Mouse (Mus musculus): ENCODE measurements around the gene Fbxl18.
"Not testable (repeated sequence)": the region's sequence is repeated elsewhere in the genome, so short reads cannot be mapped to it uniquely, and the experiment has no call there.

The Fbxl18 gene

DNA sequence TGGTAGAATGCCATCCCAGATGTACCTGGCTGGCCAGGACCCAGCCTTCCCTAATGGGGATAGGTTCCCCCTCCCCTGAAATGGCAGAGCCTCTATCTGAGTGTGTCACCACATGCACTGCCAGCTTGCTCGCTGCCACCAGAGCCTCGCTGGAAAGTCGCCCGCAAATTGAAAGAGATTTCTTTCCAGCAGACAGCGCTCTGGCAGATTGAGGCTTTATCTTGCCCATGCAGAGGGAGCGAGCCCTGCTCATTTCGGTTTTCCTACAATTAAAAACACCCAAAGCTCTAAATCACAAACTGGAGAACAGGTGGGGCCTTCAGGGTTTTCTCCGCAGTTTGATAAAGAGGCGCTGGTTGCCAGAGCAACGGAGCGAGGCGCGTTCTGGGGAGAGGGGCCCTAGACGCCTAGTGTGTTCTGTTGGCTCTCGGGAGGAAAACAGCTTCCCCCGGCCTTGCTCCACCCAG is 37.4 kb downstream of the Fbxl18 start:
- peak; percentile 78 for DNase-seq

DNA sequence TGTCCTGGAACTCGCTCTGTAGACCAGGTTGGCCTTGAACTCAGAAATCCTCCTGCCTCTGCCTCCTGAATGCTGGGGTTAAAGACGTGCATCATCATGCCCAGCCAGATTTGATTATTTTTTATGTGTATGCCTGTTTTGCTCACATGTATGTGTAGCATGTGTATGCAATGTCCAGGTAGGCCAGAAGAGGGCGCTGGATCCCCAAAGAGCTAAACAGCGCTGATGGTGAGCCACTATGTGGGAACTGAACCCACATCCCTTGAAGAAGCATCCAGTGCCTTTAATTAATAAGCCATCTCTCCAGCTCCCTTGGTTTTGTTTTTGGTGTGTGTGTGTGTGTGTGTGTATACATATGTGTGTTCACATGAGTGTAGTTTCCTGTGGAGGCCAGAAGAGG is 38.8 kb downstream of the Fbxl18 start:
- no peak for DNase-seq

DNA sequence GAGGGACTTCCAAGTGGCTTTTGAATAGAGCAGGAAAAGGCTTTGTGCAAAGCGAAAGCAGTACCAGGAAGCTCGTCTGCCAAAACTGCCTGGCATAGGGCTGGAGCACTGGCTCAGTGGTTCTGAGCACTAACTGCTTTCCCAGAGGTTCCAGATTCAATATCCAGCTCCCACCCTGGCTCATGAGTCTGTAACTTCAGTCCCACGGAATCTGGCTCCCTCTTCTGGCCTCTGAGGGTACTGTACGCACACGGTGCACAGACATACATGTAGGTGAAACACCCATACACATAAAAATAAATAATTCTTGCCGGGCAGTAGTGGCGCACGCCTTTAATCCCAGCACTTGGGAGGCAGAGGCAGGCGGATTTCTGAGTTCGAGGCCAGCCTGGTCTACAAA is 40.3 kb downstream of the Fbxl18 start:
- DNase-seq, result no peak

DNA sequence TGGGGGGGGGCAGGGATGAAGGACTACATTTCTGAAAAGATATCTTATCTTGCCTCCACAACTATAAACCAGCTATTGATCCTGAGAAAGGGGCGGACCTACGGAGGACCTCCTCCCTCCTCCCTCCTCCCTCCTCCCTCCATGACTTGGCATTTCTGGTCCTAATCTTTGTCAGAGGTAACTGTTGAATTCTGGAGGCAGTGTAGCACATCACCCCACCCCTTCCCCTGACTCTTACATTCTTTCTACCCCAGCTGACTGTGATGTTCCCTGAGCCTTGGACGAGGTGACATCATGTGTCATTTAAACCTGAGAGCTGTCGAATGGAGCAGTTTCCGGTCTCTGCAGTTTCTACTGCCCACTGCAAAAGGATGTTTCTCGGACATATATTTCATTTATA is 41.6 kb downstream of the Fbxl18 start:
- DNase-seq, result no peak

DNA sequence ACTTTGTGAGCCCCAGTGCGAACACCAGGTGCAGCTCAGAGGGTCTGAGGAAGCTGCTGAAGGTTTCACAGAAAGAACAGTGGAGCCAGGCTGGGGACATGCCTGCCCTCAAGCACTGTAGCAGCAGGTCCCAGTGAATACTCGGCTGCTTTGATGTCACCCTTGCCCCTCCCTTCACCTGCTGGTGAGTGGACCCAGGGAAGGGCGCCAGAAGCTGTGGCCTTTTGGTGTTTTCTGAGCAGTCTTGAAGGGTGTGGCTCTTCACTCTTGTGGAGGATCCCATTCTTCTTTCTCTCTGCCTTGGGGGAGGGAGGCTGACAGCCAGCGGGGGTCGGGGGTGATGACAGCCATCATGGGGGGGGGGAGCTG is 43.6 kb downstream of the Fbxl18 start:
- DNase-seq, result no peak

DNA sequence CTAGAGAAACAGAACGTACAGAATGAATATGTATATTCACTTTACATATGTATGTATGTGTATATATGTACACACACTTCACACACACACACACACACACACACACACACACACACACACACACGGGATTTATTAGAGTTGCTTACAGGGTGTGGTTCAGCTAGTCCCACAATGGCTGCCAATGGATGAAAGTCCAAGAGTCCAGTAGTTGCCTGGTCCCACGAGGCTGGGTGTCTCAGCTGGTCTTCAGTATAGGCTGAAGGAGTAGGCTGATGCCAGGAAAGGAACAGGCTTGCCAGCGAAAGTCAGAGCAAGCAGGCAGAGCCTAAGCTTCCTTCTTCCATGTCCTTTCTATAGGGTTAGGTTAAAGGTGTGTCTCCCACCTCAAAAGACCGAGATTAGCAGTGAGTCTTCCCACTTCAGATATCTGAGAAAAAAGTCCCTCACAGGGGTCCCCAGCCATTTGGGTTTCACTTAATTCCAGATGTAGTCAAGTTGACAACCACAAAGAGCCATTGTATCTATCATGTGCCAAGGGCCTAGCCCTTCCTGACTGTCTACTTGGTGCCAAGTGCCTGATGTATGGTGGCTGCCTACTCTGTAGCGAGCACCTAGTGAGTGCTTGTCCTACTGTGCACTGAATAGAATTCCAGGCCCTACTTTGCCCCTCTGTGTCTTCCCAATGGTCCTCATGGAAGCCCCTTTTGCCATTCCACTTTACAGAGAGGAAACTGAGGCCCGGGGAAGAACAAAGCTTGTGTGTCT is 44.1 kb downstream of the Fbxl18 start:
- DNase-seq, result no peak

DNA sequence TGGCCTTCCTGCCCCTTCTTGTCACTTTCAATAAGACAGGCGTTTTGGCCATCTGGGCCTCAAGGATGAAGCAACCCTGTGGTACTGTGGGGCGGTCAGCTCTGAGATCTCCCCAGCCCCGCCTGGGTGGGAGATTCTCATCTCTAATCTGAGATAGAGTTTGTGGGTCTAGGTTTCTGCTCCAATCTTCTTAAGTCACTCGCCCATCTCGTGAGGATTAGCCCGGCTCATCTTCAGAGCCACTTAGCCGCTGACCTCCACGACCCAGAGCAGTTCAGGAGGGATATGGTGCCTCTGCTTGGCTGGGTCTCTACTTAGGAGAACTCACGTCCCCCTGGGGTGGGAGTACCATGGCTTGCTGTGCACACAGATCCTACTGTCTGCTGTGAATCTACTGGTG is 44.7 kb downstream of the Fbxl18 start:
- no peak for DNase-seq

DNA sequence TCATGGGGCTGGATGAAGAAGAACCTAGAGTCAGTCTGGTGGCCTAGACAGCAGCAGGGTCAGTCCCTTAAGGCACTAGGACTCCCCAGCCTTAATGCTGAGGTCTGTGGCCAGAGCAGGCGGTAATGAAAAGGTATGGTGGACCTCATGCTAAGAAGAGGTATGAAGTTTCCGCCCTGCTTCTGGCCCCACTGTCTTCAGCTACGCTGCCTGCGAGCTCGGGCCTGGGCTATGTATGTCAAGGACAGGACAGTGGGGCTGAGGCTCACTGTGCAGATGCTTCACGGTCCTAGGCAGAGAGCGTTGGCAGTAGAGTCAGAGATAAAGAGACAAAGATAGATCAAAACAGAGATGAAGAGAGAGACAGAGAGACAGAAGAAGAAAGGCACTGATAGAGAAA is 46.3 kb downstream of the Fbxl18 start:
- DNase-seq, result no peak

DNA sequence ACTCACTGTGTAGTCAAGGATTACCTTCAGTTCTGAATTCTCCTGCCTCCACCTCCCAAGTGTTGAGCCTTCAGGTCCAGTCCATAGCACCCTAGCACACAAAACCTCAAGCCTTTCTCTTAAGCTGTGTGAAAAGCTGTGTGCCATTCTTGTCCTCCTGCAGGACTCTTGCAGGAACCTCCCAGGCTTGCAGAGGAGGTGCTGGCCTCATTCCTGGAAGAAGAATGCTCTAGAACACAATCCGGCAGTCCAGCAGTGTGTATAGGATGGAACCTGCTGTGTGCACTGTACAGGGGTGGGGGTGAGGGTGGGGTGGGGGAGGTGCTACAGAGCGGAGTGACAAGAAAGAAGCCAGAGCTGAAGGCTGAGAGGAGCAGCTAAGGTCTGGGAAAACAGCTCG is 47.1 kb downstream of the Fbxl18 start:
- no peak for DNase-seq

DNA sequence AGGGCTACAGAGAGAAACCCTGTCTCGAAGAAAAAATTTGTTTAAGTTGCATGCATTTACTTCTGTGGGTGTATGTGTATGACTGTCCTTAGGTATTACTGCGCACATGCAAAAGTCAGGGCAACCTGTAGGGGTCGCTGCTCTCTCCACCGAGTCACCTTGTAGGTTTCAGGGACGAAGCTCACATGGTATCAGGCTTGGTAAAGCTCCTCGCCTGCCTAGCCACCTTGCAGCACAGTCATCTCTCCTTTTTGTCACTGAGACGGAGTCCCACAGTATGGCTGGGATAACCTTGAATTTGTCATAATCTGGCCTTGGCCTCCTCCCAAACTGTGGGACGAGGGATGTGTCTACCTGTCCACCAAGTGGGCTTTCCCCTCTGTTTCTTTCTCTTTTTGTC is 50.8 kb downstream of the Fbxl18 start:
- DNase-seq, result no peak

DNA sequence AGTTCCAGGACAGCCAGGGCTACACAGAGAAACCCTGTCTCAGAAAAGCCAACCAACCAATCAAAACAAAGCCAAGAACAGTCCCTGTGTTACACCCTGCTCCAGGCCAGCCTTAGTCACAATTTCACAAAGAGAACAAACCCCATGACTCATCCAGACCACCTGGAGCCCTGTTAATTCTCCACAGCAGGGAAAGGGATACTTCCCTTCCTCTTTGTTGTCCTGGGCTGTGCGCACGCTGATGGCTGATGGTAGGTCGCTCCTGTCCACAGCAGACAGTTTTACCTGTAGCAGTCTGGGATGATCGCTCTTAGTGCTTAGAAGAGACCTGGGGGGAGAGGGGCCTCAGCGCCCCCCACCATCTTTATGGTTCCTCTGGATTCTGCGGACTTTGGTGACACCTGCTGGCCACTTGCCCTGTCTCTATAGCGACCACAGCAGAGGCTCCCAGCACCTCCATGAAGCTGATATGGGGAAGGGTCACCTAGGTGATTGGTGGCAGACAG is 53.0 kb downstream of the Fbxl18 start:
- no peak for DNase-seq

DNA sequence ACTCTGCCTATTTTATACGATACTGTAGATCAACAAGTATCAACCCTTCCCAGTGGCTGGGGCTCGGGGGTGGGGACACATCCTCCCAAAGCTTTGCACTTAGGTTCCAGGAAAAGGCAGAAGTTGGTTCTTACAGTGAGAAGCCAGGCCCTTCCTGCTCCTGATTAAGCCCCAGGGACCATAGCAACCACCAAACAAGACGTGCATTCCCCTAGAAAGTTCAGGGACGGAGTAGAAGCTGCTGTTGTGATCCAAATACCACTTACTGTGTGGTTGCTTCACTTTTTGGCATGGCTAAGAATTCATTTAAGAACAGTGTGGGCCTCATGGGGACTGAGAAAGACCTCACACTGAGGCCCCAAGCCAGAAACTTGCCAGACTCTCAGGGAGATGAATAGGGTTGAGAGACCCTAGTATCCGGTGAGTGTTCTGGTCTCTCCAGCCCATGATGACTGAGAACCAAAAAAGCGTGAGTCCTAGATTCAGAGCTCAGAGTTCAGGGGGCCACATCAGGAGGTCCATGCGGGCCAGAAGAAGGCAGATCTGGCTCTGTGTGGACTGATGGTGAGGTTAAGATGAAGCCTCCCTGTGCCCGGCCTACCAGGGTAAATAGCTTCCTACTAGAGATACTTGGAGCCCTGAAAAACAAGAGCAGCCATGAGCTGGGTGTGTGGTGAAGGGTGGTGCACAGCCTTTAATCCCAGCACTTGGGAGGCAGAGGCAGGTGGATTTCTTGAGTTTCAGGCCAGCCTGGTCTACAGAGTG is 53.7 kb downstream of the Fbxl18 start:
- no peak for DNase-seq

DNA sequence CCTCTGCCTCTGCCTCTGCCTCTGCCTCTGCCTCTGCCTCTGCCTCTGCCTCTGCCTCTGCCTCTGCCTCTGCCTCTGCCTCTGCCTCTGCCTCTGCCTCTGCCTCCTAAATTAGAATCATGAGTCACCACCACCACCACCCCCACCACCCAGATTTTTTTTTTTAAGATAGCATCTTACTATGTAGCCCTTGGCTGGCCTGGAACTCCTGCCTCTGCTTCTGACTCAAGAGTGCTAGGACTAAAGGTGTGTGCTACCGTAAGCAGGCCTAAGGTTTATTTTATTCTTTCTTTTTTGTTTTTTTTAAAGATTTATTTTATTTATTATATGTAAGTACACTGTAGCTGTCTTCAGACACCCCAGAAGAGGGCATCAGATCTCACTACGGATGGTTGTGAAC is 57.8 kb downstream of the Fbxl18 start:
- DNase-seq, result not testable (repeated sequence)

DNA sequence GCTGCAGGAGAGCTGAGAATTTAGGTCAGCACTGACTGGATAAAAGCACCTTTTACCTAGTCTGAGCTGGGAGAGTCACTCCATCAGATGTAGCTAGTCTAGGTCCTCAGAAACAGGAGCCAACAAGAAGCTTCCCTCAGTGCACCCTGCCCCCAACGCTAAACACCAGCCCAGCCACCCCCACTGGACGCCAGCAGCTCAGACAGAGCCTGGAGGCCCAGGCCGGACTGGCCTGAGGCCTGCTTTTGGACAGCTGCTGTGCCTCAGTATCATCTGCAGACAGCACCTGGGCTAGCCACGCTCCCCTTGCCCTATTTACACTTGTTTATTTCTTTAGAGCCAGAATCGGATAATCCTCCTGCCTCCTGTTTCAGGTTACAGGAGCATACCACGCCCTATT is 58.3 kb downstream of the Fbxl18 start:
- no peak for DNase-seq

DNA sequence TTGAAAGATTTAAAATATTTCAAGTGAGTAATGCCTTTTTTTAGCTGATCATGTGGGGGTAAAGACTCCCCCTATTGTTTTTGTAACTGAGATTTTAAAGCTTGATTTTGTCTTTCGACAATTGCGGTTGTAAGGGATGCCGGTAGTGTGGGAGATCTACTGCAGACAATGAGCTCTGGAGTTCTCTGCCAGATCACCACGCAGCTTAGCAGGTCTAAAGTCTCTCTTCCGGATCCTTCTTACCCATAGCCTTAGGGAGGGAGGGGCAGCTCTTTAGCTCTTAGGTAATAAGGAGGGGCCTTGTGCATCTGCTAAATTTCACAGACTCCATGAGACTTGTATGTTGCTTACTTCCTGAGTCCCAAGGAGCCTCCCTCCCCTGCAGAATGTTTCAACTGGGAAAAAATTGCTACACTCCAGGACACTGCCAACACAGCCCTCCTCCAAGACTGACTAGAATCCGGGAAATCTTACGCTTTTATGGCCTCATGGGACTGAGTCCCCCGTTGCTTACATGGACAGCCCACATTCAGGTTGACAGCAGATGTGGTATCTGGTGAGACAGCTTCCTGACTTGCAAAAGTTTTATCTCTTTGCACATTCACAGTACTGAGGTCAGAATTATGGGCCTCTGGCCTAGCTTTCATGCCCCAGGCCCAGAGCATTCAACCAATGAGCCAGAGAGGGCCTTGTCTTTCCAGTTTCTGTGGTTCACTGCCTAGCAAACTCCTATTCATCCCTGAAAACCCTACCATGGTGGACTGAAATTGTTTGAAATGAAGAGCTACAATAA is 61.4 kb downstream of the Fbxl18 start:
- DNase-seq, result no peak

DNA sequence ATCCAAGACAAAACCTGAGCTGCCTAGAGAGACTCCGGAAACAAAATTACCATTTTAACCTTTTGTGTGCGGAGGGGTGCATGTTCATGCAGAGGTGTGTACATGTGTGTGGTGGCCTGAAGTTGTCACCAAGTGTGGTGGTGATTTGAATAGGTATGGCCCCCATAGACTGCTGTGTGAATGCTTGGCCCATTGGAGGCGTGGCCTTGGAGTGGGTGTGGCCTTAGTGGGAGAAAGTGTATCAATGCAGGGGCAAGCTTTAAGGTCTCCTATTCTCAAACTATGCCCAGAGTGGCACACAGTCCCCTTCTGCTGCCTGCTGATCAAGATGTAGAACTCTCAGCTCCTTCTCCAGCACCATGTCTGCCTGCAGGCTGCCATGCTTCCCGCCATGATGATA is 69.1 kb downstream of the Fbxl18 start:
- DNase-seq, result no peak

DNA sequence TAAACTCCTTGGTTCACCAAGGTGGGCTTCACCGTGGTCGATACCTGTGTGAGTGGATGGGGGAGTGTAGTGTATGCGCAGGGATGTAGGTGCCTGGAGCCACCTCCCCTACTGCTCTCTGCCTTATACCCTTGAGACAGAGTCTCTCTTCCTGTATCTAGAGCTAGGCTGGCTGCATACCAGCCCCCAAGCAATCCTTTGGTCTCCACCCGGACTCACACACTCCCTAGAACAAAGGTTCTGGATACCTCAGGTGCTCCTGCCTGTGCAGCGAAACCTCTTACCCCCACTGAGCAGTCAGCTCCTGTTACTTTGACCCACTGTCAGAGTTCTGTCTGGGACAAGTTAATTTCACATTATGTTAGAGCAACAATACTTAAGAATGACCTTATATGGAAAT is 69.6 kb downstream of the Fbxl18 start:
- DNase-seq, result no peak

DNA sequence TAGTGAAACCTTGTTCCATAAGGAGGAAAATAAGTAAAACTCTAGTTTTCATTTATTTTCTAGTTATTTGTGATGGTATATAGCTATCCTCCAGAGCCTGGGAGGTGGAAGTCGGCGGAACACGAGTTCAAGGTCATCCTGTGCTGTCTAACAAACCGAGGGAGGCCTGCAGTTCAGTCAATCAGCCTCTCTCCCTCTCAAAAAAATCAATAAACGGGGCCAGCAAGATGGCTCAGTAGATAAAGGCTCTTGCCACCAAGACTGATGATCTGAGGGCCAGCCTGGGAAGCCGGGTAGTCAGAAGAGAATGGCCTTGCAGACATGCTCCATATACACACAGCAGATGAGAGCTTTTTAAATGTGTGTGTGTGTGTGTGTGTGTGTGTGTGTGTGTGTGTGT is 71.1 kb downstream of the Fbxl18 start:
- DNase-seq, result no peak

DNA sequence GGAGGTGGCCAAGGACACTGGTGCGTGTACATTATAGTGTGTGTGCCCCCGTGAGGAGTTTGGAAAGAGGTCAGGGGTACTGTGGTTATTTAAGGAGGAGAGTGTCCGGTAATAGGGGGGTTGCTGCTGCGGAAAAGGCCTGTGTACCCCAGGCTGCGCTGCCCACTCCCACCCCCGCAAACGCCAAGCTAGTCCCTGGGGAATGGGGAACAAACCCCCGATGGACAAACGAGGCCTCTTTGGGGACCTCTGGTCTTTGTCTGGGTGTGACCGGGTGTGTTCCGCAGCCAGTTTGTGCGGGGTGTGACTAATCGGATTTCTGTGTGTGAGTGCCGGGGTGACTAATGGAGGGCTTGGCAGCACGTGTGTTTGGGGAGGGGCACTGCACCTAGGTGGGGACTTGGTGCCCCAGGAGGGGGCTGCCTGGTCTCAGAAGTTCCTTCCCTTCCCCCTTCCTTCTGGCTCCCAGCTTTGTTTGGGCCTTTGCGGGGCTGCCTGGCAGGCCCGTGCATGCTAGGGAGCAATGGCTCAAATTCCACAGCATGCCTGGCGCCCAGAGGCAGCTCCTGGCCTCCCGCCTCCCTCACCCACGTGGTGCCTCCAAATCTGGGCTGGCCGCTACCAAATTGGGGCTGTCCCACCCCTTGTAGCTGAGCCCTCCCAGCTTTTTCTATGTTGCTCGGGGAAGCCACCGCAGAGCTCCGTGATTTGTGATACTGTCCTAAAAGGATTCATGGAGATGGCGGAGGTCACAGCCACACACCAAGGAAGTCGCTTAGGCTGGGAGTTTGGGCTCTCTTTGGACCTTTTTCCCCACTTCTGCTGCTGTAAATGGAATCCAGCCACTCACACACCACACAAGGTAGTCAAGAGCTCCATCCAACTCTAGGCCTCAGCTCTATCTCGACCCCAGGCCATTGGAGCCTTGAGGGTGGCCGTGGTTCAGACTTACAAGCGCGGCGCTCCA is 71.8 kb downstream of the Fbxl18 start:
- DNase-seq, result peak; percentile 80

DNA sequence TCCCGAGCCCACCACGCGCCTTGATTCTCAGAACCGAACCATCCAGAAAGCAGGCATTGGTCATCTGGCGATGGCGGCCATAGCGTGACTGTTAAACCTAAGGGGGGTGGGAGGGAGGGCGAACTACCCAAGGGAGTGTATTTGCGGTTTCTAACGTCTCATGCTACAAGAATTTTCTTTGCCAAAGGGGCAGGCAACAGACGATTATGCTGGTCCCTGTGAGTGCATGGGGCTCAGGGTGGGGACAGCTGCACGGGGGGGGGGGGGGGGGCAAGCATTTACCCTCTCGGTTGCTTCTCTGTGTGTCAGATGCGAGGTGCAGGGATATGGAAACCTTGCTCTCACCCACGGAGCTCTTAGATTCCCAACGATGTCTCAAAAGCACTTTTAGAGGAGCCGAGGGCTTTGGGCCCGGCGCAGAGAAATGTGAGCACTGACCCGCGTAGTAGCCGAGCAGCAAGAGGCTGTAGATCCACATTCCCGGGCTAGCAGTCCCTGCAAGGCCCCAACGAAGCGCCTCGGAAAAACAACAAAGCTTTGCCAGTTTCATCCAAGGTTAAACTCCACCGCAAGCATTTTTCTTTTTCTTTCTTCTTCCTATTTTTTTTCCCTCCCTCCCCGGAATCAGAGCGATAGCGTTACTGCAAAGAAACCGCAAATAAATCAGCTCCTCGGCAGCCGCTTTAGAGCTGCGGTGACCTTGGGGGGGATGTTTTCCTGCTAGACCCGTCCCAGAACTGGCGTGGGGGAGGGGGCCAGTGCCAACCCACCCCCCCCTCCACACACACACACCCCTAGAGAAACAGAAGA is 72.7 kb downstream of the Fbxl18 start:
- peak; percentile 26 for DNase-seq

DNA sequence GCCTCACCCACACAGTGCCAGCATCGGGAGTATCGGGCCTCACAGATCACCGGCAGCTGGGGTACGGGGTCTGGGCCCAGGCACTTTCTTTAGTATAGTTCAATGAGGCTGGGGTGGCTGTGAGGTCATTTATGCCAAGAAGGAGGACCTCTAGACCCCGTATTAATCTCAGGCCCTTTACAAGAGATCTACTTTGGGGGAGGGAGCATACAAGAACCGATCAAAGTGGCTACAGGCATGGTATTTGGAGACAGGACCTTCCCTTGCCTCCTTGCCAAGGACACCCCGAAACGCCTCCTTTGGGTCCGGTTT is 73.3 kb downstream of the Fbxl18 start:
- DNase-seq, result peak; percentile 15

Measured in right cerebral cortex, adult 18-20 months (tissue).